Mouse (Mus musculus) lung, postnatal 14 days (tissue): Measurements from ENCODE around the gene Tmem86b.
A peak's percentile ranks its signal among the peaks of the same experiment; 100 is the strongest.
"Not testable (repeated sequence)": the region's sequence is repeated elsewhere in the genome, so short reads cannot be mapped to it uniquely, and the experiment has no call there.

Experiments
- DNase-seq: peaks from one replicate; pipeline ENCODE4 v3.0.0; 2021

Tmem86b gene

GRCm38 (mm10) chr7:4647291-4647690 lies 16.1 kb upstream of the Tmem86b start:
- DNase-seq: peak; percentile 36

GRCm38 (mm10) chr7:4646806-4647205 lies 15.6 kb upstream of the Tmem86b start:
- no peak for DNase-seq

- no peak for DNase-seq
Measured at GRCm38 (mm10) chr7:4643225-4643624, 12.0 kb upstream of the Tmem86b start.

GRCm38 (mm10) chr7:4641956-4642355 lies 10.7 kb upstream of the Tmem86b start:
- DNase-seq: no peak

GRCm38 (mm10) chr7:4641155-4641554 lies 9.9 kb upstream of the Tmem86b start:
- no peak for DNase-seq

GRCm38 (mm10) chr7:4636179-4636578 lies 5.0 kb upstream of the Tmem86b start:
- DNase-seq: no peak

GRCm38 (mm10) chr7:4630198-4630597 lies 1.0 kb downstream of the Tmem86b start:
- no peak for DNase-seq

- DNase-seq: no peak
Measured at GRCm38 (mm10) chr7:4629586-4629985, 1.6 kb downstream of the Tmem86b start.

- DNase-seq: no peak
Measured at GRCm38 (mm10) chr7:4625928-4626327, 5.3 kb downstream of the Tmem86b start.

GRCm38 (mm10) chr7:4624343-4624742 lies 6.9 kb downstream of the Tmem86b start:
- no peak for DNase-seq

GRCm38 (mm10) chr7:4623544-4624189 lies 7.6 kb downstream of the Tmem86b start:
- DNase-seq: peak; percentile 66

- DNase-seq: peak; percentile 47
Measured at GRCm38 (mm10) chr7:4619979-4620378, 11.2 kb downstream of the Tmem86b start.

GRCm38 (mm10) chr7:4613740-4614403 lies 17.4 kb downstream of the Tmem86b start:
- DNase-seq: no peak

- DNase-seq: no peak
Measured at GRCm38 (mm10) chr7:4612956-4613355, 18.3 kb downstream of the Tmem86b start.

GRCm38 (mm10) chr7:4612386-4612785 lies 18.8 kb downstream of the Tmem86b start:
- DNase-seq: no peak

GRCm38 (mm10) chr7:4611921-4612341 lies 19.3 kb downstream of the Tmem86b start:
- DNase-seq: no peak

- DNase-seq: no peak
Measured at GRCm38 (mm10) chr7:4611511-4611910, 19.7 kb downstream of the Tmem86b start.

GRCm38 (mm10) chr7:4608002-4608401 lies 23.2 kb downstream of the Tmem86b start:
- no peak for DNase-seq

GRCm38 (mm10) chr7:4603873-4604272 lies 27.3 kb downstream of the Tmem86b start, which contains the start of gene Ptprh:
Ptprh (minus strand) TSS chr7:4604041.
- DNase-seq: no peak

GRCm38 (mm10) chr7:4602969-4603368 lies 28.3 kb downstream of the Tmem86b start:
- DNase-seq: no peak

- DNase-seq: not testable (repeated sequence)
Measured at GRCm38 (mm10) chr7:4597046-4597445, 34.2 kb downstream of the Tmem86b start.

GRCm38 (mm10) chr7:4581481-4581880 lies 49.7 kb downstream of the Tmem86b start:
- DNase-seq: not testable (repeated sequence)
